Mouse (Mus musculus) testis, postnatal 10 days (tissue): ENCODE results near the gene Klf6.

Source experiments
- DNase-seq: peaks from one replicate; pipeline ENCODE4 v3.0.0; 2021; ENCODE audit warnings: low spot score

The Klf6 gene

GRCm38 (mm10) chr13:5899641-5900040 lies 38.4 kb downstream of the Klf6 start:
- no peak for DNase-seq

GRCm38 (mm10) chr13:5913201-5913600 lies 51.9 kb downstream of the Klf6 start:
- DNase-seq: no peak

- DNase-seq: no peak
These were observed 56.1 kb downstream of the Klf6 start for GRCm38 (mm10) chr13:5917360-5917759.

DNA sequence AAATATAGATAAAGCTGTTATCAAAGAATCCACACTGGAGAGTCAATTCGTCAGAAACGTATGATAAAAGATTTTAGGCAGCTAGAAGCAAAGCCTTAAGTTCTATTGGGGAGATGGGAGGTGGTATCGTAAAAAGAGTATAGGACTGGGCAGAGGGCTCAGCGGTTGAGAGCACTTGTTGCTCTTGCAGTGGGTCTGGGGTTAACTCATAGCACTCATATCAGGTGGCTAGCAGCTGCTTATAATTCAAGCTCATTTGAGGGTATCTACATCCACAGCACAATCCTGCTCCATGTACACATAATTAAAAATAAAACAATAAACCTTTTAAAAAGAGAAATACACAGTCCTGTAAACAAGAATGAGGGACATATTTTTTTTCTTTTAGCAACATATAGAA lies 58.7 kb downstream of the Klf6 start:
- no peak for DNase-seq
